Mouse (Mus musculus): ENCODE data around the gene Gm21860.
"Not testable (repeated sequence)": the region's sequence is repeated elsewhere in the genome, so short reads cannot be mapped to it uniquely, and the experiment has no call there.

Gene Gm21860

GRCm38 (mm10) chrY:90754721-90755120 is at the start of gene Gm21860:
TSS of gene Gm21860 (minus strand) at chrY:90754821.
- in situ Hi-C loops (cut with MboI; ENCODE audit: low sequenced_read_pairs): not testable (repeated sequence)

GRCm38 (mm10) chrY:90784438-90784837 is 29.8 kb upstream of the Gm21860 start, which contains the start of gene Gm47283:
TSS of gene Gm47283 (plus strand) at chrY:90784738.
- in situ Hi-C loops (cut with MboI; ENCODE audit: low sequenced_read_pairs): not testable (repeated sequence)

- in situ Hi-C loops (cut with MboI; ENCODE audit: low sequenced_read_pairs): not testable (repeated sequence)
These were observed 9.4 kb downstream of the Gm21860 start for GRCm38 (mm10) chrY:90745256-90745655.

- in situ Hi-C loops (cut with MboI; ENCODE audit: low sequenced_read_pairs): not testable (repeated sequence)
These were observed 10.1 kb downstream of the Gm21860 start for GRCm38 (mm10) chrY:90744381-90744981.

DNA sequence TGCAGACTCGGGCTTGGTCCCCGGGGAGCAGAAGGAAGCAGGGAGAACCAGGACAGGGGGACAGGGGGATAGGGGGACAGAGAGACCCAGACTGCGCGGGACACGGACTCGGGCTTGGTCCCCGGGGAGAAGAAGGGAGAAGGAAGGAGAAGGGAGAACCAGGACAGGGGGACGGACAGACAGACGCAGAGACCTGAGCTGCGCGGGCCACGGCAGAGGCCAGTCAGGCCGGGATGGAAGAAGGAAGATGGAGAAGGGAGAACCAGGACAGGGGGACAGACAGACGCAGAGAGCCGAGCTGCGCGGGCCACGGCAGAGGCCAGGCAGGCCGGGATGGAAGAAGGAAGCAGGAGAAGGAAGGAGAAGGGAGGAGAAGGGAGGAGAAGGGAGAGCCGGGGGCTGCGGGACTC is 10.8 kb downstream of the Gm21860 start:
- in situ Hi-C loops (cut with MboI; ENCODE audit: low sequenced_read_pairs): no loop called here

DNA sequence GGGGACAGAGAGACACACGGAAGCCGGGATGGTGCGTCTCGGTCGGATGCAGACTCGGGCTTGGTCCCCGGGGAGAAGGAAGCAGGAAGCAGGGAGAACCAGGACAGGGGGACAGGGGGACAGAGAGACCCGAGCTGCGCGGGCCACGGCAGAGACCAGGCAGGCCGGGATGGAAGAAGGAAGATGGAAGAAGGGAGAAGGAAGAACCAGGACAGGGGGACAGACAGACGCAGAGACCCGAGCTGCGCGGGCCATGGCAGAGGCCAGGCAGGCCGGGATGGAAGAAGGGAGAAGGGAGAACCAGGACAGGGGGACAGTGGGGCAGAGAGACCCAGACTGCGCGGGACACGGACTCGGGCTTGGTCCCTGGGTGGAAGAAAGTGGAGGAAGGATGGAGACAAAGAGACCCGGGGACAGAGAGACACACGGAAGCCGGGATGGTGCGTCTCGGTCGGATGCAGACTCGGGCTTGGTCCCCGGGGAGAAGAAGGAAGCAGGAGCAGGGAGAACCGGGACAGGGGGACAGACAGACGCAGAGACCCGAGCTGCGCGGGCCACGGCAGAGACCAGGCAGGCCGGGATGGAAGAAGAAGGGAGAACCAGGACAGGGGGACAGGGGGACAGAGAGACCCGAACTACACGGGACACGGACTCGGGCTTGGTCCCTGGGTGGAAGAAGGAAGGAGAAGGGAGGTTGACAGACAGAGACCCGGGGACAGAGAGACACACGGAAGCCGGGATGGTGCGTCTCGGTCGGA is 11.4 kb downstream of the Gm21860 start:
- in situ Hi-C loops (cut with MboI; ENCODE audit: low sequenced_read_pairs): not testable (repeated sequence)

- in situ Hi-C loops (cut with MboI; ENCODE audit: low sequenced_read_pairs): not testable (repeated sequence)
These were observed 12.2 kb downstream of the Gm21860 start for GRCm38 (mm10) chrY:90742261-90743052.

DNA sequence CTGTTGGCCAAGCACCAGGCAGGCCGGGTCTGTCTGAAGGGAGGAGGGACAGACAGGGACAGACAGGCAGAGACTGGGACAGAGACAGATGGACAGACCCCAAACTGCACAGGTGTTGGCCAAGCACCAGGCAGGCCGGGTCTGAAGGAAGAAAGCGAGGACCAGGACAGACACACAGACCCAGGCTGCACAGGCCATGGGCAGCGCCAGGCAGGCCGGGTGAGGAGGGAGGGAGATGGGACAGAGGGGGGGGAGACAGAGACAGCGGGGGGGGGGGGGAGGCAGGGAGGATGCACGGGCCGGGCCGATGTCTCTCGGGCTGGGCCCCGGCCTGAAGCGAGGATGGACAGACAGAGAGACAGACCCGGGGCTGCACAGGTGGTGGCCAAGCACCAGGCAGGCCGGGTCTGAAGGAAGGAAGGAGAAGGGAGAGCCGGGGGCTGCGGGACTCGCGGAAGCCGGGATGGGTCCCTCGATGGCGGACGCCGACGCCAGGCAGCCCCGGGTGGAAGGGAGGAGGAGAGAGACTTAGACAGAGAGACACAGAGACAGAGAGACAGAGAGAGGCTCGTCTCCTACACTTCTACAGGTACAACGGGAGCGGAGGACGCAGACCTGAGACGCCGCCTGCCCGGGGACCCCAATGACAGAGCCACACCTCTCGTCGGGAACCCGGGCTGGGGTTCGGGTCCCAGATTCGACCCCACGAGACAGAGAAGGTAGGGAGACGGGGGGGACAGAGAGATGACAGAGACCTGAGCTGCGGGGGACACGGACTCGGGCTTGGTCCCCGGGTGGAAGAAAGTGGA is 13.0 kb downstream of the Gm21860 start:
- in situ Hi-C loops (cut with MboI; ENCODE audit: low sequenced_read_pairs): not testable (repeated sequence)

- in situ Hi-C loops (cut with MboI; ENCODE audit: low sequenced_read_pairs): not testable (repeated sequence)
These were observed 13.6 kb downstream of the Gm21860 start for GRCm38 (mm10) chrY:90741006-90741405.

GRCm38 (mm10) chrY:90740013-90740561 is 14.5 kb downstream of the Gm21860 start:
- in situ Hi-C loops (cut with MboI; ENCODE audit: low sequenced_read_pairs): no loop called here

- in situ Hi-C loops (cut with MboI; ENCODE audit: low sequenced_read_pairs): not testable (repeated sequence)
These were observed 15.0 kb downstream of the Gm21860 start for GRCm38 (mm10) chrY:90739531-90740012.

- in situ Hi-C loops (cut with MboI; ENCODE audit: low sequenced_read_pairs): not testable (repeated sequence)
These were observed 15.6 kb downstream of the Gm21860 start for GRCm38 (mm10) chrY:90738841-90739530.

- in situ Hi-C loops (cut with MboI; ENCODE audit: low sequenced_read_pairs): no loop called here
These were observed 16.3 kb downstream of the Gm21860 start for GRCm38 (mm10) chrY:90738431-90738680.

DNA sequence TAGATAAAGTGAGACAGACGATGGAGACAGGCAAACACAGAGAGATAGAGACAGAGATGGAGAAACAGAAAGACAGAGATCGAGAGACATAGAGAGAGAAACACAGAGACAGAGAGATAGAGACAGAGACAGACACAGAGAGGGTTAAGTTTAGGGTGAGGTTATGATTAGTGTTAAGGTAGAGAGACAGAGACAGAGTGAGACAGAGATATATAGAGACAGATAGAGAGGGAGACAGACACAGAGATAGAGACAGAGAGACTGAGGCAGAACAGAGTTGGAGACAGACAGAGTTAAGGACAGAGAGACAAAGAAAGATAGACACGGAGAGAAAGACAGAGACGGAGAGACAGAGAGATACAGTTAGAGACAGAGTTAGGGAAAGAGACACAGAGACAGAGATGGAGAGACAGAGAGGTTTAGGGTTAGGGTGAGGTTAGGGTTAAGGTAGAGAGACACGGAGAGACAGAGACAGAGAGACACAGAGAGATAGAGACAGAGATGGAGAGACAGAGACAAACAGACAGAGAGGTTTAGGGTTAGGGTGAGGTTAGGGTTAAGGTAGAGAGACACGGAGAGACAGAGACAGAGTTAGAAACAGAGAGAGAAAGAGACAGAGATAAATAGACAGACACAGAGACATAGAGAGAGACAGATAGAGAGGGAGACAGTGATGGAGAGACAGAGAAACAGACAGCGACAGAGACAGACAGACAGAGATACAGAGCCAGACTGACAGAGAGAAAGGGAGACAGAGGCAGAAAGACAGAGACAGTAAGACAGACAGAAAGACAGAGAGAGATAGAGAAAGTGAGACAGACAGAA is 16.8 kb downstream of the Gm21860 start:
- in situ Hi-C loops (cut with MboI; ENCODE audit: low sequenced_read_pairs): no loop called here

- in situ Hi-C loops (cut with MboI; ENCODE audit: low sequenced_read_pairs): not testable (repeated sequence)
These were observed 18.2 kb downstream of the Gm21860 start for GRCm38 (mm10) chrY:90736217-90737000.

GRCm38 (mm10) chrY:90735181-90735895 is 19.3 kb downstream of the Gm21860 start:
- in situ Hi-C loops (cut with MboI; ENCODE audit: low sequenced_read_pairs): not testable (repeated sequence)

DNA sequence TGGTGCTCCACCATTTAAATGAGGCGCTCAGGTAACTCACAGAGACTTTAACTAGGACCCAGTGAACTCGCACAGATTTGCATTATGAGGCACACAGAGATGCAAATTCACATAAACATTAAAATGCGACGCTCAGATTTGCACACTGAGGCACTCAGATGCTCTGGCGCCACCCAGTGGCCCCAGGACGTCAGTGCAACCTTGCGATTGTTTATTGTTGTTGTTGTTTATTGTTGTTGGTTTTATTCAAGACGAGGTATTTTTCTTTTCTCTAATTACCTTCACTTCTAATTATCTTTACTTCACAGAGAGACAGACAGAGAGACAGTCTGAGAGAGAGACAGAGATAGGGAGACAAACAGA is 20.3 kb downstream of the Gm21860 start:
- in situ Hi-C loops (cut with MboI; ENCODE audit: low sequenced_read_pairs): not testable (repeated sequence)

Measured in CH12F3 (cell line).